Mouse (Mus musculus) thymus, adult 2 months (tissue): ENCODE data around the gene Egfl6.

ENCODE experiments used
- CTCF ChIP-seq: fragments of 200-500 bp; IDR thresholded peaks from 2 replicates; pipeline ENCODE4 v1.5.1; 2012; ENCODE audit warnings: mild to moderate bottlenecking, control low read depth, low read length, moderate library complexity, borderline replicate concordance; ENCODE audit not compliant: control insufficient read depth, poor library complexity, insufficient read depth; ENCODE audit errors: extremely low read depth
- POLR2A ChIP-seq: fragments of 200-500 bp; IDR thresholded peaks from 2 replicates; pipeline ENCODE4 v1.6.1; 2012; ENCODE audit warnings: mild to moderate bottlenecking, low read length, control low read depth, moderate library complexity; ENCODE audit not compliant: control insufficient read depth, poor library complexity, insufficient read depth; ENCODE audit errors: extremely low read depth

GRCm38 (mm10) chrX:166518345-166518744 lies 67.2 kb downstream of the Egfl6 start, which contains the start of gene Tceanc:
- TF ChIP-seq POLR2A (no peak), CTCF (no peak)
